Mouse (Mus musculus) midbrain, embryonic 12.5 days (tissue): ENCODE measurements around the gene Rasl10b. TPM values are rescaled to one million over a fixed set of nuclear protein-coding genes. Genes with fewer than 3 reads are reported as not detected.

ENCODE experiments used
- polyA plus RNA-seq: library from polyadenylated mRNA; unstranded; fragments of >200 nt; fragmentation: Nextera tagmentation; extraction: Ambion mirVana; gene quantifications from 2 replicates; pipeline ENCODE4 v1.2.1, GENCODE M21; 2016

Rasl10b gene
- polyA plus RNA-seq, 1 experiment from 2014 or later = 13.9 TPM

Other genes with a start within 250 kb of the Rasl10b start
- gene Slfn4, start 234.0 kb upstream of the Rasl10b start, polyA plus RNA-seq = not detected in 2 replicates
- gene Slfn3, start 217.8 kb upstream of the Rasl10b start, polyA plus RNA-seq = 0.14 and 0.35 TPM in 2 replicates
- 0.55 and 0.83 TPM in 2 replicates for gene Slfn14, start 122.4 kb upstream of the Rasl10b start, polyA plus RNA-seq
- gene Ap2b1, start 110.1 kb upstream of the Rasl10b start, polyA plus RNA-seq = 107 and 109 TPM in 2 replicates
- 19.7 and 20.1 TPM in 2 replicates for gene Pex12, start 106.6 kb upstream of the Rasl10b start, polyA plus RNA-seq
- not detected in 2 replicates for gene Gas2l2, start 20.3 kb downstream of the Rasl10b start, polyA plus RNA-seq
- 0.29 TPM in 1 of 2 replicates, not detected in the other for gene 1700020L24Rik, start 28.5 kb downstream of the Rasl10b start, polyA plus RNA-seq
- 2.1 and 3.3 TPM in 2 replicates for gene Mmp28, start 53.9 kb downstream of the Rasl10b start, polyA plus RNA-seq
- 13.3 and 17.0 TPM in 2 replicates for gene Taf15, start 63.9 kb downstream of the Rasl10b start, polyA plus RNA-seq
- gene Heatr9, start 113.0 kb downstream of the Rasl10b start, polyA plus RNA-seq = 0.12 TPM in 1 of 2 replicates, not detected in the other
- gene Ccl5, start 121.4 kb downstream of the Rasl10b start, polyA plus RNA-seq = not detected in 2 replicates
- gene Ccl9, start 169.5 kb downstream of the Rasl10b start, polyA plus RNA-seq = 1.4 and 1.5 TPM in 2 replicates
- gene Ccl6, start 183.9 kb downstream of the Rasl10b start, polyA plus RNA-seq = 1.2 and 1.4 TPM in 2 replicates
- not detected in 2 replicates for gene Rpl9-ps1, start 236.5 kb downstream of the Rasl10b start, polyA plus RNA-seq
- 0.94 and 1.2 TPM in 2 replicates for gene Ccl3, start 240.2 kb downstream of the Rasl10b start, polyA plus RNA-seq